Mouse (Mus musculus) embryonic facial prominence, embryonic 10.5 days (tissue): ENCODE measurements around the gene Maml2. TPM values are rescaled to one million over a fixed set of nuclear protein-coding genes. Genes with fewer than 3 reads are reported as not detected.
A peak's percentile ranks its signal among the peaks of the same experiment; 100 is the strongest.
"Not testable (repeated sequence)": the region's sequence is repeated elsewhere in the genome, so short reads cannot be mapped to it uniquely, and the experiment has no call there.

ENCODE experiments used
- DNase-seq: peaks from one replicate; pipeline ENCODE4 v3.0.0-alpha.2; 2017; ENCODE audit warnings: low spot score
- H3K27ac ChIP-seq: fragments of 300-500 bp; sonication (generic); replicated peaks from 2 replicates; pipeline ENCODE4 v1.5.1; 2016; ENCODE audit warnings: mild to moderate bottlenecking
- H3K27me3 ChIP-seq: fragments of 300-500 bp; sonication (generic); replicated peaks from 2 replicates; pipeline ENCODE4 v1.6.1; 2016; ENCODE audit warnings: low read depth, mild to moderate bottlenecking; ENCODE audit not compliant: poor library complexity, severe bottlenecking
- H3K36me3 ChIP-seq: fragments of 300-500 bp; sonication (generic); replicated peaks from 2 replicates; pipeline ENCODE4 v1.6.1; 2016; ENCODE audit warnings: mild to moderate bottlenecking, moderate library complexity
- H3K4me1 ChIP-seq: fragments of 300-500 bp; sonication (generic); 2 replicates; pipeline ENCODE4 v1.6.1; 2016
- H3K4me3 ChIP-seq: fragments of 300-500 bp; sonication (generic); 2 replicates; pipeline ENCODE4 v1.5.1; 2016; ENCODE audit warnings: mild to moderate bottlenecking, moderate library complexity
- H3K9me3 ChIP-seq: fragments of 300-500 bp; sonication (generic); 2 replicates; pipeline ENCODE4 v1.6.1; 2016; ENCODE audit warnings: mild to moderate bottlenecking
- WGBS: fragments of 180-500 bp; shearing (Covaris S2); methylation state at CpG from one replicate; pipeline ENCODE4 v1.1.7; 2016; 5-methylcytosine and 5-hydroxymethylcytosine counted together
- polyA plus RNA-seq: library from polyadenylated mRNA; unstranded; fragments of >200 nt; fragmentation: Nextera tagmentation; extraction: Ambion mirVana; gene quantifications from 2 replicates; pipeline ENCODE4 v1.2.1, GENCODE M21; 2016

Maml2 gene
- polyA plus RNA-seq, 1 experiment from 2014 or later, result 8.0 TPM

- Histone ChIP-seq H3K36me3 (no peaks in the 10 kb centered on the region), H3K27me3 (no peaks in the 10 kb centered on the region), H3K4me3 (no peak overlapping the region), H3K27ac (peak overlapping the region; percentile 27), H3K4me1 (peaks cover 8% of the 10 kb centered on the region), H3K9me3 (no peaks in the 10 kb centered on the region)
- no peak for DNase-seq
- WGBS, result 81% methylated on average over 4 of the region's 4 CpGs
These were observed 399.5 kb downstream of the Maml2 start for GRCm38 (mm10) chr9:13697041-13697811.

GRCm38 (mm10) chr9:13697869-13698268 lies 400.1 kb downstream of the Maml2 start:
- 83% methylated on average over 4 of the region's 4 CpGs for WGBS
- H3K9me3 ChIP-seq, result no peaks in the 10 kb centered on the region
- no peaks in the 10 kb centered on the region for H3K27me3 ChIP-seq
- peaks cover 8% of the 10 kb centered on the region for H3K4me1 ChIP-seq
- H3K4me3 ChIP-seq, result no peak overlapping the region
- H3K27ac ChIP-seq, result peak overlapping the region; percentile 24; the same call in 1 of the 2 replicates
- no peak for DNase-seq
- H3K36me3 ChIP-seq, result peaks cover 1% of the 10 kb centered on the region; the same call in 1 of the 2 replicates

- H3K9me3 ChIP-seq, result no peaks in the 10 kb centered on the region
- H3K4me1 ChIP-seq, result peaks cover 8% of the 10 kb centered on the region
- H3K27me3 ChIP-seq, result no peaks in the 10 kb centered on the region
- H3K36me3 ChIP-seq, result peaks cover 4% of the 10 kb centered on the region; the same call in 1 of the 2 replicates
- peak; percentile 9 for DNase-seq
- peak overlapping the region; percentile 63 for H3K27ac ChIP-seq
- 37% methylated on average over 14 of the region's 14 CpGs for WGBS
- H3K4me3 ChIP-seq, result no peak overlapping the region
These were observed 401.5 kb downstream of the Maml2 start for GRCm38 (mm10) chr9:13699061-13699780.

GRCm38 (mm10) chr9:13699781-13700116 lies 402.0 kb downstream of the Maml2 start:
- Histone ChIP-seq H3K36me3 (peaks cover 4% of the 10 kb centered on the region; the same call in 1 of the 2 replicates), H3K4me1 (peaks cover 10% of the 10 kb centered on the region), H3K9me3 (no peaks in the 10 kb centered on the region), H3K4me3 (no peak overlapping the region), H3K27me3 (no peaks in the 10 kb centered on the region), H3K27ac (no peak overlapping the region)
- WGBS, result 61% methylated on average over 5 of the region's 5 CpGs
- peak; percentile 2 for DNase-seq

GRCm38 (mm10) chr9:13701773-13702172 lies 404.0 kb downstream of the Maml2 start:
- H3K4me1 ChIP-seq, result peaks cover 14% of the 10 kb centered on the region
- H3K36me3 ChIP-seq, result peaks cover 11% of the 10 kb centered on the region
- H3K27ac ChIP-seq, result no peak overlapping the region
- H3K27me3 ChIP-seq, result no peaks in the 10 kb centered on the region
- 92% methylated on average over 12 of the region's 12 CpGs for WGBS
- H3K4me3 ChIP-seq, result no peak overlapping the region
- peak; percentile 5 for DNase-seq
- no peaks in the 10 kb centered on the region for H3K9me3 ChIP-seq

GRCm38 (mm10) chr9:13703100-13703499 lies 405.3 kb downstream of the Maml2 start:
- H3K27me3 ChIP-seq, result no peaks in the 10 kb centered on the region
- peaks cover 11% of the 10 kb centered on the region for H3K36me3 ChIP-seq
- DNase-seq, result peak; percentile 2
- no peak overlapping the region for H3K4me3 ChIP-seq
- no peak overlapping the region for H3K27ac ChIP-seq
- 98% methylated on average over 2 of the region's 2 CpGs for WGBS
- no peaks in the 10 kb centered on the region for H3K9me3 ChIP-seq
- peaks cover 12% of the 10 kb centered on the region for H3K4me1 ChIP-seq

- Histone ChIP-seq H3K27me3 (no peaks in the 10 kb centered on the region), H3K36me3 (peaks cover 11% of the 10 kb centered on the region), H3K4me3 (no peak overlapping the region), H3K9me3 (no peaks in the 10 kb centered on the region), H3K27ac (no peak overlapping the region), H3K4me1 (peaks cover 12% of the 10 kb centered on the region)
- WGBS, result 67% methylated on average over 4 of the region's 4 CpGs
- DNase-seq, result peak; percentile 9
These were observed 407.2 kb downstream of the Maml2 start for GRCm38 (mm10) chr9:13704917-13705316.

GRCm38 (mm10) chr9:13707066-13707555 lies 409.4 kb downstream of the Maml2 start:
- Histone ChIP-seq H3K4me1 (peaks cover 12% of the 10 kb centered on the region), H3K27ac (no peak overlapping the region), H3K4me3 (no peak overlapping the region), H3K9me3 (no peaks in the 10 kb centered on the region), H3K27me3 (no peaks in the 10 kb centered on the region), H3K36me3 (peaks cover 11% of the 10 kb centered on the region)
- no peak for DNase-seq
- 37% methylated on average over 3 of the region's 3 CpGs for WGBS

GRCm38 (mm10) chr9:13709436-13709835 lies 411.7 kb downstream of the Maml2 start:
- DNase-seq, result no peak
- H3K9me3 ChIP-seq, result no peaks in the 10 kb centered on the region
- H3K4me3 ChIP-seq, result no peak overlapping the region
- peaks cover 7% of the 10 kb centered on the region for H3K36me3 ChIP-seq
- H3K27ac ChIP-seq, result no peak overlapping the region
- WGBS, result 90% methylated on average over 5 of the region's 5 CpGs
- no peaks in the 10 kb centered on the region for H3K27me3 ChIP-seq
- peaks cover 12% of the 10 kb centered on the region for H3K4me1 ChIP-seq

- WGBS, result 77% methylated on average over 2 of the region's 2 CpGs
- not testable (repeated sequence) for H3K4me3 ChIP-seq, DNase-seq, H3K27ac ChIP-seq, H3K36me3 ChIP-seq, H3K9me3 ChIP-seq, H3K4me1 ChIP-seq, H3K27me3 ChIP-seq
These were observed 418.1 kb downstream of the Maml2 start for GRCm38 (mm10) chr9:13715891-13716290.

GRCm38 (mm10) chr9:13716316-13717099 lies 418.8 kb downstream of the Maml2 start:
- Histone ChIP-seq H3K4me1 (no peaks in the 10 kb centered on the region), H3K27ac (no peak overlapping the region), H3K9me3 (no peaks in the 10 kb centered on the region), H3K27me3 (no peaks in the 10 kb centered on the region), H3K36me3 (no peaks in the 10 kb centered on the region), H3K4me3 (no peak overlapping the region)
- WGBS, result 27% methylated on average over 8 of the region's 8 CpGs
- peak; percentile 82 for DNase-seq

- 0 out of 2 replicates have a peak, but pooled peaks cover 4% of the 10 kb centered on the region for H3K9me3 ChIP-seq
- H3K36me3 ChIP-seq, result peaks cover 11% of the 10 kb centered on the region
- 47% methylated on average over 2 of the region's 2 CpGs for WGBS
- H3K27me3 ChIP-seq, result no peaks in the 10 kb centered on the region
- peak within 1 kb of the TSS; percentile 99 for H3K27ac ChIP-seq
- H3K4me1 ChIP-seq, result peaks cover 15% of the 10 kb centered on the region
- DNase-seq, result no peak
- H3K4me3 ChIP-seq, result peak within 1 kb of the TSS; percentile 92
These were observed 450.6 kb downstream of the Maml2 start, which contains the start of gene Mtmr2 for GRCm38 (mm10) chr9:13748404-13748797. TSS of gene Mtmr2 (plus strand) at chr9:13748410.
